Mouse (Mus musculus) thymus, postnatal 25 days (tissue): ENCODE results near the gene Kcnj6.

Source experiments
- DNase-seq: peaks from one replicate; pipeline ENCODE4 v3.0.0; 2022

Kcnj6 gene

DNA sequence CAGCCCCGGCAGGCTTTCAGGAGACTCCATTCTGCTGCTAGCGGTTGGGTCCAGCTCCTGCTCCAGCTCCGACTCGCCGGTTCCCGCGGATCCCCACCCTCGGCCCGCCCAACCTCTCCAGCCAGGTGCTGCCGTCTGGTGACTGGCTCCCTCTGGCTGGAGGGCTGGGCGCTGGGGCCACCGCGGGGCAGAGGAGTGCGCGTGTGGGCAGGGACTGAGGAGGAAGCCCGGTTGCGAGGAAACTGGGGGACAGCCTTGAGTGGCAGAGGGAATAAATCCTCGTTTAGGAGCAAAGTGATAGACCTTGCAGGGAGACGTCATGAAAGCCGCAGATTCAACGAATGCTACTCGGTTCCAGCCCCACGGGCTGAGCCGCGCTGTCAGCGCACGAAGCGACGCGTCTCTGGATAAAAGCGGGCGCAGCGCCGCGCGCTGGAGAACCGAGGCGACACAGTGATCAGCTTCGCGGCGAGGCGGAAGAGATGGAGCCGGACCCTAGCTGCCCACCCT lies at the start of gene Kcnj6:
TSS of gene Kcnj6 (minus strand) at position 362 of the 510 bp plus-strand sequence.
- DNase-seq, result no peak

DNA sequence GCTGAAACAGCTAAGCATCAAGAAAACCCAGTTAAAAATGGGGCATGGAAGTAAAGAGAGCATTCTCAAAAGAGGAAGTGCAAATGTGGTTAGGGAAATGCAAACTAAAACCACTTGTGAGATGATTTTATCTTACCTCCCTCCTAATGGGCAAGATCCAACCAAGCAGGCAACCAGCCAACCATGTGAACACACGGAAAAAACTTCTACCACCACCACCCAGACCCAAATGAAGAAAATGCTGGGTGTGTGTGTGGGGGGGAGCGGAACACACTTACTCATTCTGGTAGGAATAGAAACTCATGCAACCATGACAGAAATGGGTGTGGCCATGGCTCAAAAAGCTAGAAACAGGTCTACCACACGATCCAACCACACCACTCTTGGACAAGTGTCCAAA lies 12.4 kb upstream of the Kcnj6 start:
- DNase-seq, result no peak

DNA sequence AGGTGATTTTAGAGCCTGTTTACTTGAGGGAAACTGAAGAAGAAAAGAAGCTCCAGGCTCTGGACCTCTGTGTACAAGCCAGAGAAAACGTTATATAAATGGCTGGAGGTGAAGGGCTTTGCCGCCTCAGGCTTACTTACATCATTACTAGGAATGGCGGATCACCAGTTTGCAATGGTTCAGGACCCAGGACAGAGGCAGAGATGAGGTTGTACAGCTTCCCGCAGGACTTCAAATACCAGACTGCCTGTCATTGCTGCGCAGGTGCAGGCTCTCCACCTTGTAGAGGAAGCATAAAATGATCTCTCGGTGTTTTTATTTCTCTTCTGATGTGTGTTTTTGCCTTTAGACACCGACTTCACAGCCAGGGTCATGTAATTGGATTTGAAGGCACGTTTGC lies 7.1 kb upstream of the Kcnj6 start:
- no peak for DNase-seq

DNA sequence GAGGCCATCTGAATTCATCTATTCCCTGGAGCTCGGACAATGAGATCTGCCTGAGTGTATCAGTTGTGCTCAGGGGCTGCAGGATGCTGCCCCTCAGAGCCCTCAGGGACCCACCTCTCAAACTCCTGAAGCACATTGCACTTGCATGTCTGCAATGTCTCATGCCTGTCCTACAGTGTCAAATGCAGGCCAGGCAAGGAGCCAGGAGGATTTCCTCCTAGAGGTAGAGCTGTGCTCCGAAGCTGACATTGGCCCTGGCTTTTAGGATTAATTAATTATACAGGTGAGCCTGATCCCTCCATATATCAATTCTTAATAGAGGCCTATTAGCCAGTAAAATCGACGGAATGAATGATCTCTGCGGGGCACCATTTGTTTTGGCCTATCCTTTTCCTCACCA lies 2.0 kb upstream of the Kcnj6 start:
- no peak for DNase-seq

DNA sequence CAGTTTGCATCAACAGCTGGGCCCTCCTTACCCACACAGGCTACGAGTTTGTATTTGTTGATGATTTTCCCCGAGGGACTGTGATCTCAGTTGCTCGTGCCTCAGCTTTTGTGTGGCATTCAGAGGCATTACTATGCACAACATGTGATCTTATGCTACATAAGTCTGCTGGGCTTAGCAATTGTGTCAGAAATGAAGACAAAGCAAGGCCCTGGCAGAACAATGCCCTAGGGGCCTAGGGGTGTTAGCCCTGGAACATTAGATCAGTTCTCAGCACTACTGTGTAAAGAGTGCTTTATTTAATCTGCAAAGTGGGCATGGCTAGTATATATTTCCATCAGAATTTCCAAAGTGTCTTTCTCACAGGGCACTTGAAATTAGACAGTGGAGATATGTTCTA lies 1.5 kb upstream of the Kcnj6 start:
- DNase-seq, result no peak

DNA sequence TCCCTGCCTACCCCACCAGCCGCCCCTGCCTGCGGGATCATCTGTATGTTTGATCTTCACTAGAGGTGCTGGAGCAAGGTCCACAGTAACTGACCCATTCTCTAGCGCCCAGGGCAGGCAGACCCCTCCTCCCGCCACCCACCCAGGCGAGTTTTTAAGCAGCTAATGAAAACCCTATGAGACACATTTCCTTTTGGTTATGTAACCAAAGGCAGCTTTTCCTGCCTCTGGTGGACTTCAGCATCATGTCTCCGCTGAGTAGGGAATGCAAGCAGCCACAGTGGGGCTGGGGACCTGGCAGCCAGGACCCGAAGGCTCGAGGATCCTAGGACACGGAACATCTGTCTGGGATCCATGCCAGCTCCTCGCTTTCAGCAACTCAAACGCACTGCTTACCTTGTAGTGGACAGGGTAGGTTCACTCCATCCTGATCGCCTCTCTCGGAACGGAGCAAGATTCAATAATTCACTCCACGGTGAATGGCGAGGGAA lies 665 bp downstream of the Kcnj6 start:
- DNase-seq, result no peak

DNA sequence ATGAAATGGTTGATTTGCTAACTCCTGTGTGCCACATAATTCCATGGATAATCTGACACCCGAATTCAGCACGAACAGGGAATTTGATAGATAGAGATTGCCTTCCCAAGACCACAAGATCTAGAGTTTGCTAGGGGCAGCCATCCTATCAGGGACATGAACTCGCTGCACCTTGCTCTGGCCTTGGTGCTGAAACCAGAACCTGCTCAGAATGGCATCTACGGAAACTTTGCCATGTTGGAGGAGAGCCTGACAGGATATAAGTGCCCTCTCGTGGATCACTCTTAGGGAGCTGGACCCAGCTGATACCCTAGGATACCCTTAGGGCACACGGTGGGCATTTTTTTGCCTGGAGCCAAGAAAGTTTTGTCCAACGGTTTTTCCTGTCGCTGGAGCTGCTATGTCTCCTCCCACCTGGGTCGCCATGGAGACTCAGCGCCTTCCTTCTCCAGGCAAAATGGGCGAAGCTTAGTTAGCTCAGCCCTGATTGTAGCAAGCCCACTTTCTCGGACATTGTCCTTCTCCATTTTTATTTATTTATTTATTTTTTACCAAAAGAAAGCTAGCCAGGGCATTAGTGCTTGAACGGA lies 1.9 kb downstream of the Kcnj6 start:
- no peak for DNase-seq

DNA sequence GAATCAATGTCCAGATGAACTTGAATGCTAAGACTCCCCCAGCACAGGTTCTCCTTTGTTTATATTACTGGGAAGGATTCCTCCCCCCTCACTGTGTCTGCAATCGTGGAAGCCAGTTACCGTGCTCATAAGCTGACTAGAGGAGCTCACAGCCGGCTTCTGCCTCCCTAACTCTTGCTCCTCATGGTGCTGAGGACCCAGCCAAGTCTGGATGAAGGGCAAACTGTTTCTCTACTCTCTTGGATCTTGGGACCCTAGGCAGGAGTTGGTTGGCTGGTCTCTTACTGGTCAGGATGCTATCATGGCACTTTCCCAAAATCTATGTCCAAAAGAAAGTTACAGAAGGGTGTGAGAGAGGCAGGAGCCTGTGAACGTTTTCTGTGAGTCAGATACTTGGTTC lies 2.6 kb downstream of the Kcnj6 start:
- no peak for DNase-seq

DNA sequence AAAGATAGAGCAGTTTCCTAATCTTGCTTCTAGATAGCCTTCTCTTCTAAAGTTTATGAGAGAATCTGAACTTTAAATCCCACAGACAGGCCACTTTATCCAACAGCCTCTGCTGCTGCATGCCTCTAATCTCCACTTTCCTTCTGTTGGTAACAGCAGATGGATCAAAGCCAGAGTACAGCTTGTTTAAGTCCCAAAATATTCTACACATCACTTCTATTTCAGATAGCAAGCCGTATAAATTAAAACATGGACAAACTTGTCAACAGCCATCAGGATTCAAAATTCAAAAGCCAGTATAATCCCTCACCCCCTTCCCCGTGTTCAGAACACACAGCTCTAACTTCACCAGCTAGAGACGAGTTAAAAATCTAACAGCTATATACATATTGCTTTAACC lies 3.4 kb downstream of the Kcnj6 start:
- no peak for DNase-seq

DNA sequence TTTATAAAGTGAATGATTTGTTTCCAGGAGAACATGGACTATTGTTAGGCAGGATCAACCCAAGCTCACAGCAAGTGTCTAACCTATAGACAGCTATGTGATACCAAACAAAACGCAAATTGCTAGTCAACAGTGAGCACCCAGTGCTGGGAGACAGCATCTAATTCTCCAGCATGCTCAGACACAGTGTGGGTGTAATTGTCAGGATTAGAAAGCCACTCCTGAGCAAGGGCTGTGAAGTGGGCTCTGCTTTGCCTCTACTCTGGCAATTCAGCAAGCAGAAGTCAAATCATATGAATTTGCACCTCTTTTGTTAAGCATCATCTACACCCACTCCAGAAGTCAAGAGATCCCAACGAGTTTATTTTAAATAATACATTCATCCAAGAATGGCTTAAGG lies 7.4 kb downstream of the Kcnj6 start:
- no peak for DNase-seq

DNA sequence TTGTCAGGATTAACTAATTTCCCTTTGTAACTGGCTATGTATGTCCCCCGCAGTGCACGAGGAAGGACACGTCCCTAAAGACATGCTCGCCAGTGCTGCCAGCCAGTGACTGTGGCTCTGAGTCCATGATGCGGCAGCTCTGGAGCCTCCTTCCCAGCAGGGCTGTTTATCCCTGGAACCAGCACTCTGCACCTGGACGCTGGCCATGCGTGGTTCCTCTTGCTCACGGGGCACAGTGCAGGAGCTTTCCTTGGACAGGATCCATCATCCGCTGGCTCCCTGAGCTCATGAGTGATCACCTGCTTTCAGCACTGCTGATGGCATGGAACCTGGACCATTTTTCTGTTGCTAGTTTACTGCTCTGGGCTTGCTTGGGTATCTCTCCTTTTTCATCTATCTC lies 10.8 kb downstream of the Kcnj6 start:
- DNase-seq, result no peak

DNA sequence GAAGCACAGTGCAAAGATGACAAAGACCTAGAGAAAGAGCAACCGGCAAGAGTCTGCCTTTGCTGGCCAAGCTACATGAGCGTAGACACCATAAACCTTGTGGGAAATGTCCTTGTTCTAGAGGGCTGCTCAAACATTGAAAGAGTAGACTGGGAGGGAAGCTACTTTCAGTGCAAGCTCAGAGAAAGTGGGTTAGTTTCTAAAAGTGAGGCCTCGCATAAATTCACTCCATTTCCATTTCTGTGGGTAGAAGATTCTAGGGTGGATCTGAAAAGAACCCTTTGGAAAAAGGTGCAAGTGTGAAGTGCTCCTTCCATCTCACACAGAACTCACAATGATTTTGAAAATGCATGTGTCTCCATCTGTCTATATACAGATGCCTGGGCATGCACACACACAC lies 13.2 kb downstream of the Kcnj6 start:
- DNase-seq, result no peak

DNA sequence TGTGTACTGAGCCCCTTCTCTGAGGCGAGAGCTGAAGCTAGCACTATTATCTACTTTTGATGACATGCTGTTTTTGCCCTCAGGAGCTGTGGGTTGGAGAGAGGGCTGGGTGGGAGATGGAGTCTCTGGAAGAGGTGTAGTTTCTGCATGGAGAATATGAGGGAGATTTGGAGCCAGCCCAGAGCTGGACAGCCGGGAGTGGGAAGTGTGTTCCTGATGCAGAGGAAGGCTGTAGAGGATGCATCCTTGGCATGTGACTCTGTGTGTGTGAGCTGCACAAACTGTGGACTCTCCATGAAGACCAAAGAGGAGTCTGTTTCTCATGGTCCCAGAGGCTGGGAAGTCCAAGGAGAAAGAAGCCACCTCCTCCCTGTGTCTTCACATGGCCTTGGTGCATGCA lies 17.1 kb downstream of the Kcnj6 start:
- no peak for DNase-seq

DNA sequence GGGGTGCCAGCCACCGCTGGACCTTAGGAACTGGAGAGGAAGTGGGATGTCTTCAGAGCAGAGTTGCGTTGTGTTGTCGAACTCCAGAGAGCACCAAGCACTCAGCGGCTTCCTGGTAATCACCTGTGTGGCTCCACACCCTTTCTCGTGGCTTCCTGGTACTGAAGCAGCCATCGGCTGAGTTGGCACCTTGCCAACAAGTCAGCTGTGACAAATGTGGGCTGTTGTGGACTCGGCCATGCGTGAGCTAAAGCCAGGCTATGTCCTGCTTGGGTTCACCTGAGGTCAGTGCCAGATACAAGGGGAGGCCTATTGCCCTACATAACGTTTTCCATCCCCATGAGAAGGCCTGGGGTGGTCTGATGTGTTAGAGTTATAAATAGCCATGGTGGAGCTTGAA lies 18.0 kb downstream of the Kcnj6 start:
- no peak for DNase-seq

DNA sequence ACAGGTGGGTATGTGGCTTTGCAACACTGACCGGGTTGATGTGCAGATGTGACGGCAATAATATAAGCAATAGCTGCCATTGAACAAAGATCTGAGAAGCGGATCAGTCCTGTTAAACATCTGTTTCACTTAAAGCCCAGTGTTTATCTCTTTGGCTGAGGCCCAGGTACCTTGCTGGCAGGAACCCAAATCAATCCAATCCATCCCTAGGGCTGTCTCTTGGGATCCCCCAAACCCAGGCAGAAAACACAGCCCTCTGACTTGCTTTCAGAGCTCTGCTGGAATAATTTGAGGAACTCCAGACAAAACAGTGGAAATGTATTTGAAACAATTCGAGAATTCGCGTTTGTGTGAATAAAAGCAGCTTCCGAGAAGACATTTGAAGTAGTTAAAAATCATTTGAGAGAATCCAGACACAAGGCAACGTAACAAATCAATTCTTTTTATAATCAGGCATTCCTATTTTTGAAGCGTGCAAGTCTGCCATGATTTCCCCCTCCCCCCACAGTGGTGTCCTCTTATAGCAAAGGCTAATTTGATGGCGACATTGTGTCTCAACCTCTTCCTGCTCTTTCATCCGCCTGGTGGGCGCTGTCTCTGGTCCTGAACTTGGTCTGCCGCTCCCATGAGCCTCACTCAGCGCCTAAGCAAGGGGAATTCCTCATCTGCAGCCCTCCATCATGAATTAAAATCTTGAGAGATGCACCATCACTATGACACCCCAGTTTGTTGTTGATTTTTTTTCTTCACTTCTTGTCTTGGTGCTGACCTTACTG lies 25.2 kb downstream of the Kcnj6 start:
- peak; percentile 2 for DNase-seq

DNA sequence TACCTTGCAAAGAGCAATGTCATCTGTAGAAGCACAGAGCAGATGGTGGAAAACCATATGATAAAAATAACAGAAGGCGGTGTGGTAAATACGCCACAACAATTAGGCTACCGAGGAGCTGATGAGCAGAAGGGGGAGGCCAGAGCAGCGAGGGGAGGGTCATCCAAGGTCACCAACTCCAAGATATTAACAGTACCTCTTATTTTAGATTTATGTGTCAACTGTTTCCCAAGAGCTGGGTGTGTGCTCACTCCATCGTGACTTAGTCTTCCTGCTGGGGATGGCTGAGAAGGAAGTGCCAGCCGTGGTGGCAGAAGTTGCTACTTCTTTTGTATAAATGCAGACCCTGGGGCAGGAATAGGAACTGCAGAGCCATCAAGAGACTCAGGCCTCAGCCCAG lies 28.6 kb downstream of the Kcnj6 start:
- DNase-seq, result no peak

DNA sequence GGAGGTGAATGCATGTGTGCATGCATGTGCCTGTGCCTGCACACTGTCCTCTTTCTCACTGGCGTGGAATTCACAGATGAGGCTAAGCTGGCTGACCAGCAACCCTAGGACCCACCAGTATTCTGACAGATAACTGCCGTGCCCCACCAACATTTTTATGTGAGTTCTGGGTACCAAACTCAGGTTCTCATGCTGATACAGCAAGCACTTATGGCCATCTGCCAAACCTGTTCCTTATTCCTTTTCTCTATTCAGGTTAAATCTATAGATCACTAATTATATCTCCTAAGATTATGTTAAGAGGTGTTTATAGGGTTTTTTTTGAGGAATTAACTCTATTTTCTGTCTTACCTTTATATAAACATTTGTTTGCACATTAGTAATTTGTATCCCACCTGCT lies 29.0 kb downstream of the Kcnj6 start:
- no peak for DNase-seq

DNA sequence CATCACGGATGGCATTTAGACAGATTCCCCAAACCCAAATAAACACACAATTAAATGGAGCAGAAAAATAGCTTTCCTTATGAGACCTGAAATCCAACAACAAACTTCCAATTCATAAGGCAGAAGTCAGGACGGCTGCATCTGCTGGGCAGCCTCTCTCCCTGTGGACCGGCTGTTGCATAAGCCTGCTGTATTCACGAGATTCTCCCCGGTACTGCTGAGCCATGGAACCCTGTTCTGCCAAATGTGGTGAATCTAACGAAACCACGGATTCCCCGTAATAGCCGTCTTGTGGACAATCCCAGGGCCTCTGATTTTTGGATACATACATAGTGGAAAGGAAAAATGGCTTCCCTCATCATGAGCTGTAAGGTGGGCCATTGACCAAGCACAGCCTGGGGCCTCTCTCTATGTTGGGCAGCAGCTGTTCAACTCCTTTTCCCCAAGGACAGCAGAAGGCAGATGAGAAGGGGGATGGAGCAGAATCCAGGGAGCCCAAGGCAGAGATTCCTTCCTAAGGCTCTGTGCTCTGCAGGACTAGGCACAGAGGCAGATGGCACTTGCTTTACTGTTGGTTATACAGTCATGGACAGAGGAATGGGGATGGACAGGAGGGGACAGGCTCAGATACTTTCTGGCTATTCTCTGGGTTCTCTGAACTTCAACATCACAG lies 40.2 kb downstream of the Kcnj6 start:
- DNase-seq, result no peak

DNA sequence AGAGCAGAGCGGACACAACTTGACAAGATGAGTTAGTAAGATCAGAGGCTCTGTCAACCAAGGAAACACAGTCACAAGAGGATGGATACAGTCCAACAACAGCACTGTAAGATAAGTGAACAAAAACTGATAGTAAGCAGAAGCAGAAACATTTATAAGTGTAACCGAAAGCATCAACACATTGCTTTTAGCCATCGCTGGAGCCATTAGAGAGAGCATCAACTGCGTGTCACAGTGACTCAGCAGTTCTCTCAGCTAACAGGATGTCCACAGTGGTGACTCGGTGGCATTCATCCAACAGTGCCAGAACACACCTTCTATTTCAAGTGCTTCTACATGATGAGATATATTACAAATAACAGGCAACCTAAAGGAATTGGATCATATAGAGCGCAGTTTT lies 41.1 kb downstream of the Kcnj6 start:
- no peak for DNase-seq

DNA sequence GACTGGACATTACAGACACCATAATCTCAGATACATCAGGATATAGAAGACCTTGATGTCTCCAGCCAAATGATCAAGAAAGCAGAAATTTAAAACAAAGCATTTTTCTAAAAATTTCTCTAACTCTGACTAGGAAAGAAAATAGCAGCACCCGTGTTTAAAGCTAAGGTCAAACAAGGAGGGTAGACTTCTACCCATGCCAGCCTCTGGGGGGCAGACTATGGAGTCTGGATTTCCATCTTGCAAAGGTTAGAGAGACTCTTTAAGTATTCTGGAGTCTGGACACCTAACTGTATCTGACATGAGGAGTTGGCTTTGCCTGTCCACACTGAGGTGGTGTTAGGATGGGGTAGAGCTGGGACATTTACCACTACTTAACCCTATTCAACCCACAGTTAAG lies 44.2 kb downstream of the Kcnj6 start:
- no peak for DNase-seq

DNA sequence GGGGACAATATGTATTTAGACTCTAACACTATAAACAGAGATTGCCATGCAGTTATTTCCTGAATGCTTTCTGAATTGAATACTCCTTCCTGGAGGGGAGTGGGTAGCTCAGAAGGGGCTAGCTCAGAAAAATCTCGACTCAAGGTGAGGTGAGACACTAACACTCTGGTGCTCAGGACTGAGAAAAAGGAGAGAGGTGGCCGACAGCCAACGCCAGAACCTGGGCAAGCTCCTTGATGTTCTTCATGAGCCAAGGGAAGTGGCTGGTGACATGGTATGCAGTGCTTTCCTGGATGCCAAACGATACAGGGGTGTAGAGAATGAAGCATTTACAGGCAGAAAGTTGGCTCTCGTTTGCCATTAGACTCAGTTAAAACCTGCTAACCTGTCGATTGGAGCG lies 48.3 kb downstream of the Kcnj6 start:
- DNase-seq, result no peak

DNA sequence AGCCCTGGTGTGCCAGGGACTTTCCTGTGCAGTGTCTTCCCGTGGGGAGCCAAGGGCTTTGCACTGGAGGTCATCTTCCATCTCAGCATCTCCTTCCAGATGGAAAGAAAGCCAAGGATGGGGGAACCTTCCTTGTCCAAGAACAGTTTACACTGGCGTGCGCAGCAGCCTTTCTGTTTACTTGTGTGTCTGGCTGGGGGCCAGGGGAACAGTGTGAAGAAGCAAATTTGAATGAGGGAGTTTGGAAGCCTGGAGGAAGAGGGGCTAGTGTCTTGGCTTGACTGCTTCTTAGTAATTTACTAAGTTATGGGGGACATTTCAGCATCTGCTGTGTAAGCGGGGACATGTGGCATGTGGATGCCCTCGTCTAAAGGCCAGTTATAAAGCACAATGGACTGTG lies 50.7 kb downstream of the Kcnj6 start:
- no peak for DNase-seq

DNA sequence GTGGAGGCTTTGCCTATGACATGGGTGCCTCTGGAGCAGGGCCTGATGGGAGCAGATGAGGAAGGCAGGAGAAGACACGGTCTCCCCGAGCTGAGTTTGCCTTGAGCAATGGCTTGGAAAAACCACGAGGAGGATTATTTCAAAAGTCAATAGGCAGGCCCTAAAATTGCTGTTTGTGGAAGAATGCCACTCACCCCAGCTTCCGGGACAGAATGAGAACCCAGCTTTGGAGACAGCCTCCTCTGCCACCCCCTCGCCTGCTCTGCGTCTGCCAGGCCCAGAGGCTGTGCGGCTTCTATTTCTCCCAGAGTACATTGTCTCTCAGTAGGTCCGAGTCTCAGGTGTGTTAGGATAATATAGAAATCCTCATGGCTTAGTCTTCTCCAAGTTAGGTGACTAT lies 64.8 kb downstream of the Kcnj6 start:
- no peak for DNase-seq
